Mouse (Mus musculus) cerebellum, postnatal 14 days (tissue): Measurements from ENCODE around the gene Asb16.

Experiments used
- DNase-seq, 2 experiments: peaks; one replicate each; pipeline ENCODE4 v3.0.0; 2021; ENCODE audit warnings: mixed read lengths in 2 of 2

Asb16 gene

DNA sequence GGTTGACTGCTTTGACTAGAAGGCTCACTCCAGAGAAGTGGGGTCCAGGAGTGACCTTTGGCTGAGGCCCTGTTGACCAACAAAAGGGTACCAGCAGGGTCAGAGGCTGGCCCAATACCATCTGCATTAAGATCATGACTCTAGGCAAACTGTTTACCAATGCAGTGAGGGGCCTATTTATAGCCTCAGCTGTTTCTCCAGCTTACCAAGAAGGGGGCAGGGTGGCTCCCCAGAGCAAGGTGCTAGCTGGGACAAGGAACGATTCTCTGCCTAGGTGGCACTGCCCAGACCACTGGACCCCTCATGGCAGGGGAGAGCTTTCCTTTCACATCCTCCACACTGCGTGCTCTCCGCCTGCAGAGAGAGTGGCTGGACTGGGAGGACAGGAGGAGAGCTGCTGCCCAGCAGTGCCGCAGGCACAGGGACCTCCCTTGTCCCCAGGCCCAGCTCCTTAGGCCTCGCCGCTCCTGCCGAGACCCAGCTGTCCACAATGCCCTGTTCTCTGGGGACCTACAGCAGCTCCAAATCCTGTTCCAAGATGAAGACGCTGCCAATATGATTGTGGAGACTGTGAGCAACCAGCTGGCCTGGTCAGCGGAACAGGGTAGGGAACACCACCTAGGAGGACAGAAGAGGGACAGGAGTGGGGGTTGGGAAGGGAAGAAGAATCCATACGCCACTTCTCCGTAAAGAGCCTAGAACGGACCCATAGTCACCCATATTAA lies at the start of gene Asb16:
Gene Asb16, plus strand, starts transcription at position 224 of the 725 bp plus-strand sequence.
- no peak for DNase-seq

DNA sequence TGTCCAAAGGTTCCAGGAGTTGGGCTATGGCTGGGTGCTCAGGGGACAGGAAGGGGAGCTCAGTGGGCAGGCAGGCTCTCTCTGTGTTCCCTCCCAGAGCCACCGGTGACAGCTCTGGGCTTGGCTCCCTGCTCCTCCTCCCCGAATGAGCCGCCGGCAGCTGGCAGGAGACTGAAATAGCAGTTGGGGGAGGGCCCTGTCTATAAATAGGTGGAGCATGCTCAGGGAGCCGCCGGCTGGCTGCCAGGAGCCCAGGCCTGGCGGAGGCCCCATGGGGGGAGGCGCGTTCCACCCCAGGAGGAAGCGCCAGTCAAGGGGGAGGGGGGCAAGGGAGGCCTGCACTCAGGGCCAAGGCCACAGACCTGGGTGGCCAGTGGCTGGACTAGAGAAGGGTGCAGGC lies 49.8 kb upstream of the Asb16 start:
- DNase-seq = peak; percentile 90 to 93

DNA sequence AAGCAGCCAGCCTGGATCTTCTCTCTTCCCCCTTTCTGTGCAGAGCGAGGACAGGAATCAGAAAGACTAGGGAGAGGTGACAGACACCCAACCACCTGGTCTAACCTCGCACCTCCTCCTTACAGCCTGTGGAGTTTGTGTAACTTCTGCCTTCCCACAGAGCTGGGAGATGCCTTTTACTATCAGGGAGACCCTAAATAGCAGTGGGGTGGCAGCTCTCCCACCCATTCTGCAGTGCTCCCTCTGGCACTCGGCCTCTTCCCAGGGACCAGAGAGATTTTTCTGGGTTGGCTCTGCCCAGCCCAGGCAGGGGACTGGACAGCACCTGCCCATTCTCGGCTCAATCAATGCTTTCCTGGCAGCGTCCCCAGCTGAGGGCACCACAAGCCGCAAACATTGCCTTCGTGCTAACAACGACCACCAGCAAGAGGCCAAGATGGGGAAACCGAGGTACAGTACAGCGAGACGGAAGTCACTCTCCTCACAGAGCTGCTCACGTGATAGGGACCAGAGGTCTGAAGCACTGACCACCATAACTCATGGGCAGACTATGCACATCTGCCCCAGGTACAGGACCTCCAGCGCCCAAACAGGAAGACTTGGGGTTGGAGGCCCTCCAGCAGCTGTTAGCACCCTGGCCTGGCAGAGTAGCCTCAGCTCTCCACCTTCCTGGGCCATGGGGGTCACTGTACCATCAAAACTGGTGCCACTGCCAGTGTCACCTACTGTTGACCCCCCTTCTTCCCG lies 49.1 kb upstream of the Asb16 start:
- DNase-seq = peak; percentile 68 to 69

DNA sequence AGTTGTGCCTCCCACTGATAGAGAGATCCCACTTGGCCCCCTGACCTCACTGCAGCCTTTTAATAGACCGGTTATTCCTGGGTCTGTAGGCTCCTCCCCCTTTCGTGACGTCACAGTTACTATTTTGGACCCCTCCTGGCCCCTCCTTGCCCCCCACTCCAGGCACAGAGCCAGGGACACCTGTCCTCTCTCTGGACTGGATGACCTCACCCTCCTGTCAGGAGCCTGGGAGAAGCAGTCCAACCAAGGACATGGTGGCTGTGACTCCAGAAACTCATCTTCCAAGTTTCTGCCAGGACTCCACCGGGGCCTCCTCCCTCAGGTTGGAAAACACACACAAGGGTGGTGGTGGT lies 48.6 kb upstream of the Asb16 start:
- peak in 1 of 2 experiments; percentile 76 for DNase-seq

DNA sequence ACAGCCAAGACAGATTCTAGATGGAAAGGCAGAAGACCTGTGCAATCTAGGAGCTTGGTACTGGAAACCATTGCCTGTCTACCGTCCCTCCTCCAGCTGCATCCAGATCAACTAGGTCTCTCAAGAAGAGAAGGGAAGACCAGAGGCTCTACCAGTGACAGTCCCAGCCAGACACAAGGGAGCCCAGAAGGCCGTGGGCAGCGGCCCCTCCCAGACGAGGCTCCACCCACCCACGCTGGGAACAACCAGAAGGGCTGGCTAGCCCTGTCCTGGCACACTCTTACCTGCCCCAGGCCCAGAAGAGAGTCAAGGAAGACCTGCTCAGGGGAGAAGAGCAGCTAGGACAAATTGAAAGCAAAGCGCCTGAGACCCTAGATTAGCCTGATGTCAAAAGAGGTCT lies 48.1 kb upstream of the Asb16 start:
- DNase-seq = no peak

DNA sequence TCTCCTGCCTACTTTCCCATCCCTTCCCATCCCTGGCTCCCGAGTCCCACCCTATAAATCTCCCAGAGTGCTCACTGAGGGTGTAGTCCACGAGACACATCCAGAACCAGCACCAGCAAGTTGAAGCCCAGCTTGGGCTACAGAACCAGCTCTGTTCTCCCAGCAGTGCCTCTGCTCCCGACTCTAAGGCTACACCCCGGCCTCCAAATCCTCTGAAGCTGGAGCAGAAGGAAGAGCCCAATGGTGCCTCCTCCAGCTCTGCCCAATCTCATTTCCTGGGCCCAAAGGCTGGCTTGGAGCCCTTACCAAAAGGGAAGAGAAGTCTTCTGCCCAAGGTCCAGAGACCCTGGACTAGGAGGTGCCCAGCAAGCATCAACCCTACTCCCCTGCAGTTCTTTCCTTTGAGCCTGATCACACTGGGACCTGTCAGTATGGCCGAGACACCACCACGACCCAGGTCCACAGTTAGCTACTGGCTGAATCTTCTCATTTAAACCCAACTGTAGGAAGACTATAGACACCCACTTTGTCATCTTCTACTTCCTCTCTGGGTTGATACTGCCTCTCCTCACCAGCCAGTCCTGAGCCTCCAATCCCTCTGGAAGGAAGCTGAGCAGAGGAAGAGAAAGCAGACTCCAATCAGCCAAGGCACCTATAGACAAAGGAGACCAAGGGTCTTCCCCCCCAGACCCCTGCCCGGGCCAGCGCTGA lies 47.1 kb upstream of the Asb16 start:
- no peak for DNase-seq

DNA sequence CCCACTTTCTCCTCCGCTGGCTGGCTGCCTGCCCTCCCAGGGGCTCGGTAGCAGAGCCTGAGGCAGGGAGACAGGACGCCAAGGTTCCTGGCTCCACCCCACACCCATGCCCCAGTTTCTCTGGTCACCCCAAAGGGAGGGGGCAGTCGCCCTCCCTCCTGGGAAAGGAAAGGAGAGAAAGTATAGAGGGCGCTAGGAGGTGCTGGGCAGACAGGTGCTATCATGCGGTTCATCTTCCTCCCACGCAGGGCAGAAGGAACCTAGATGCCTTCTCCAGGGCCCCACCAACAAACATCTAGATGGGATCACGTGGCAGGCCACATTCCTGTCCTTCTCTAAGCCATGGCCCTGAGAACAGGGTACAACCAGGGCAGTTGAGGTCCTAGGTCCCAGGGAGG lies 46.6 kb upstream of the Asb16 start:
- DNase-seq = no peak

DNA sequence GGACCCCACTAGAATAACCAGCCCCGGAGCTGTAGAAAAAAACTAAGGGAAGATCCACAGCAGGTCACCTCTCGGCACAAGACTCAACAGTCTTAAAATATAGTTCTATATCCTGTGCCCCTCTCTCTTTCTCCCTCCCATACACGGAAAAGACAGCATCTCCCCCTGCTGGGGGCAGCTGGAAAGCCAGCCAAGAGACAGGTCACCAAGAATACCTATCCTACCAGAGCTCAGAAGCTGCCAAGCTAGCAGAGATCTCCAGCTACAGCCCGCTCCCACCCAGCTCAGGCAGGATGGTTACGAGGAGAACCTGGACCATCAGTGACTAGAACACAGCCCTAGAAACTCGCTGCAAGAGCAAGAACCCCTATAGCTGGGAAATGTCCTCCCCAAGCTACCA lies 45.4 kb upstream of the Asb16 start:
- peak in 1 of 2 experiments; percentile 62 for DNase-seq

DNA sequence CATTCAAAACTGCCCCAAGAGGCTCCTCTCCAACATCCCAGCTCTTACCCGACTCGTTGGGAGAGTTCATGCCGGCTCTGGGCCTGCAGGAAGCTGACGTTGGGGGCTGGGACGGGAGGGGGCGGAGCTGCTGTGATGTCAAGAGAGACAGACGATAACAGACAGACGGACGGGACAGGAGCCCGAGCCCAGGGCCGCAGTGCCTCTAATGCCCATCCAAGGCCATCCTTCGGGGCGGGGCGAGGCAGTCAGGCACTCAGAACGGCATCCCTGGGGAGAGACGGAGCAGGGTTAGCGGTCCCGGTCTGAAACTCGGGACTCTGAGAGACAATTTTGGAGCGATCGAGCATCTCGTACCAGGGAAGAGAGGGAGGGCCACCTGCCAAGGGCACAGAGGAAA lies 43.9 kb upstream of the Asb16 start:
- DNase-seq = peak in 1 of 2 experiments; percentile 48

DNA sequence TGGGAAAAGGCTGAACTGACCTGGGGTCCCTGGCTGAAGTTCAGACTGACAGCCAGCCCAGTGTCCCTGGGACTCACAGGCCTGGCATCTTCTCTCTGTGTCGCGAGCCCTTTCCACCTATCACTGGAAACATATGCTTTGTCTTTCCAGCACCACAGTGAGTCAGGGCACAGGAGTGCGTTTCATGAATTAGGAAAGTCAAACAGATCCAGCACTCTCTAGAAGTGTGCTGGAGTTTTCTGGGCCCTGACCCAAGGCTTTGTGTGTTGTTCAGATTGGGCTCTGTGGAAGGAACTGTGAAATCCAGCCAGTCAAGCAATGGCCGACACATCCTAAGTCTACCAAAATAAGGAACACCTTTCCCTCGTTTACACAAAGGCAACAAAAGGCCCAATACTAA lies 43.3 kb upstream of the Asb16 start:
- DNase-seq = no peak

DNA sequence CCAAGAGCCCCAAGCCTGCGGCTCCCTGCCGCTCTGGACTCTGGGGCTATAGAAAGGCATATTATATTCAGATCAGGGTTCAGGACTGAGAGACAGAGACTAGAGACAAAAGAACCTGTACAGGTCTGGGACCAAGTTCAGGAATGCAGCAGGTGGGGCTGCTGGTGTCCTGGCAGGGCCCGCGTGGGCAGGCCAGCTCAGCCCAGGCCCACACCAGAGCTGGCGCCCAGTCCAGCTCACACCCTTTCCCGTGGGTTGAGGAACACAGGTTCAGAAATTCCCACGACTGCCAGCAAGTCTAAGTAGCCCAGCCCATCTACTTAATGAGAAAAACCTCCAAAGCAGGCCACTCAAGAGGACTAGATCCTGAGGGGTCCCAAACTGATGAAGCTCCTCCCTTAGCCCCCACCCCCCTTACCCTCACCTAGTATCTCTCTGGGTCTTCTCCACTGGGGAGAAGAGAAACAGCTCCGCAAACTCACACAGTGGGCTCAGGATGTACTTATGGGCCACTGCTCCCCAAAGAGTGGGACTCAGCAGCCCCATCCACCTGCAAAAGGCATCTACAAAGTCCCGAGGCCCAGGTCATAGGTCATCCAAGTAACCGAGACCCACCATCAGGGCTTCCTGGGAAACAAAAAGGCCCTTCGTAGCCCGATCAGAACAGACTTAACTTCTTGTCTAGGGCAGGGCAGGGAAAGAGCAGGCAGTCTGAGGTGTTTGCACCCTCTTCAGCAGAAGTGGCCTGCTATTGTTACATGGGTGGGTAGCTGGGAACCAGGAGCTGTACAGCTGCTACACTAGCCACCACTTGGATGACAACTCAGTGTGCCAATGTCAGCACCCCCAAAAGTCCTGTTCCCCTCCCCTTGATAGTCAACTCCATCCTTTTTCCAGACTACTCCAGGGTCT lies 42.2 kb upstream of the Asb16 start:
- DNase-seq = no peak

DNA sequence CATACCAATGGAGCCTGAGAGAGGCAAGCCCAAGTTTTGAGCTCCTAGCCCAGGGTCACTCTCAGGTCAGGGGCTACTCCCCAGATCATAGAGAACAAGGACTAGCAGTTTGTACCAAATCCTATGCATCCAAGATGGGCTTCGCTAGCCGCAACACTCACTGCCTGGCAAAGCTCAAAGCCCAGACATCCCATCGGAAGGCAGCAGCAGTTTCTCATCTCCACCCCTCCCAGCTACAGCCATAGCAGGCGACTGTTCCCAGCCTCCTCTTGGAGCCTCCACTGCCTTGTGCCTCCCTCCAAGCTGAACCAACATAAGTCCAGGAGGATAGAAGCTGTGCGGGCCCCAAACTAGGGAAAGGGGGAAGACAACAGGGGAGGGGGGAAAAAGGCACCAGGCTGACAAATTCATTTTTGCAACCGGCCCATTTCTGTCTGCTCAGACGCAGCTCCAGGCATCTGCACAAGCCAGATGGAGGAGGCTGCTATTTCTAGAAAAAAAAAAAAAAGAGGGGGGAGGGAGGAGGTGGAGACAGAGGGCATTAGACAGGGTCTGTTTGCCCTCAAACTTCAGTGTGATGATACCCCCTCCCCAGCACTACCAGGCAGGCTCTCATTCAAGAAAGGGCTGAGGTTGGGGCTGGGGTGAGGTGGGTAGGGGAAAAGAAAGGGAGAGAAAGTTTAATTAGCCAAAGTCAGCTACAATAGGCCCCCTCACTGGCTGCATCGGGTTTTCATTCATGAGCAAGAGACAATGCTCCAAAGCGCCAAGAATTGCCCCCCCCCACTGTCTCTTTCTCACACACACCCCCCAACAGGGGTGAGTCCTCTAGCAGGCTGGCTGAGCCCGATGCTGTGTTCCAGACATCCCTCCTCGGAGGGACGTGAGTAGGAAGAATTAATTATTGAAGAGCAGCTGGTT lies 41.0 kb upstream of the Asb16 start:
- DNase-seq = no peak

DNA sequence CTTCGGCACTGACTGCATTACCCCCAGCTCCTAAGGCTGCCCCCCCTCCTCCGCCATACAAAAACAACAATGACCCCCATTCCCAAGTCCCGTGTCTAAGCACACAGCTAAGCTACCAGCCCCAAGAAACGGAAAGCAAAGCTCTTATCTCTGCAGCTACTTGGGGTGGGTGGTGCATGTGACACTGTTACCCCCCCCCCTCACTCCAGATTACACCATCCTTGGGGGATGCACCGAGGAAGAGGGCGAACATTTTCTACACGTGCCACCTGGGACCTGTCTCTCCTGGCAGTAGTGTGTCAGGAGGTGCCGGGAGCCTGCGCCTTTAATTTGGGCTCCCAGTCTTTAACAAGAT lies 40.4 kb upstream of the Asb16 start:
- DNase-seq = no peak

DNA sequence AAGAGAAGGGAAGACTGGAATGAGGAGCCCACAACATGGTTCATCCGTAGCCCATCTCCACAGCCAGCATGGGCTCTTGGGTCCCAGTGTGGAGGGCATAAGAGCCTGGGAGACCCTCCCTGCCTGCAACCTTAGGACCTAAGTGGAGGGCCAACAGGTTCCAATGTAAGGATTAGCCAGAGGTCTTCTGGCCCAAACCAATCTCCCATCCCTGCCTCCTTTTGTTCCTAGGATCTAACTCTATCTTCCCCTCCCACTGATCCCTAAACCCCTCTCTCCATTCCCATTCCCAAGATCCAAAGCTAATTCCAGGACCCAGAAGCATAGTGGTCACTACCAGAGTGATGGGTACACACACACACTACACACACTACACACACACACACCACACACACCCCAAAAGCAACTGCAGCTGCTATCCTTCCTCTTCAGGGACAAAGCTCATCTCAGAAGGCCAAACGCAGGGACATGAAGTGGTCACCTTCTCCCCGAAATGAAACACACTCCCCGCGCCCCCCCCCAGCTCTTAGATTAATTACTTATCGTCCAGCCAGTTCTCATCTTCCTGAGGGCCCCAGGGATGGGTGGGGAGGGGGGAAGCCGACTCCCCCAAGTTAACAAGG lies 39.8 kb upstream of the Asb16 start:
- DNase-seq = no peak

DNA sequence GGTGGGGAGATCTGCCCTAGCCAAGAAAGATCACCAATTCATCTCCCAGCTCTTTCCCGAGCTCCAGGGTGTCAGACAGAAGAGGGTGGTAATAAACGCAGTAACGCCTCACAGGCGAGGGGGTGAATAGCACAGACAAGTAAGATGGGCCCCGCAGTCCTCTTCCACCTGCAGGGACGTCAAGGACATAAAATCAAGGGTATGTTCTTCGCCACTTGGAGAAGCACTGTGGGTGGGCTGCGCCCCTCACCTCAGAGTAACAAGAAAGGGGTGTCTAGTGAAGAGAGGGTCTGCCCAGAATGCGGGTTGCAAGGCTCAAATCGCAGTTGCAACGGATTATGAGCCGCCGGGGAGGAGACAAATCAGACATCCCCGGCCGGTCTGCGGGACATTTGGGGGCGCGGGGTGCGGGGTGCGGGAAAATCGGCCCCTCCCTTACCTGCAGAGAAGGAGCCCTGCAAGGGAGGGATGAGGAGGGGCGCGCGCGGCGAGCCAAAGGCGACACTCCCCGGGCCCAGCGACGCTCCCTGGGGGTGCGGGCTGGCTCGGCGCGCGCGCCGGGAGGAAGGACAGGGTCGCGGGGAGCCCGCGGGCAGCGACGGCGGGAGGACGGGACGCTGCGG lies 39.1 kb upstream of the Asb16 start:
- peak in 1 of 2 experiments; percentile 59 for DNase-seq

DNA sequence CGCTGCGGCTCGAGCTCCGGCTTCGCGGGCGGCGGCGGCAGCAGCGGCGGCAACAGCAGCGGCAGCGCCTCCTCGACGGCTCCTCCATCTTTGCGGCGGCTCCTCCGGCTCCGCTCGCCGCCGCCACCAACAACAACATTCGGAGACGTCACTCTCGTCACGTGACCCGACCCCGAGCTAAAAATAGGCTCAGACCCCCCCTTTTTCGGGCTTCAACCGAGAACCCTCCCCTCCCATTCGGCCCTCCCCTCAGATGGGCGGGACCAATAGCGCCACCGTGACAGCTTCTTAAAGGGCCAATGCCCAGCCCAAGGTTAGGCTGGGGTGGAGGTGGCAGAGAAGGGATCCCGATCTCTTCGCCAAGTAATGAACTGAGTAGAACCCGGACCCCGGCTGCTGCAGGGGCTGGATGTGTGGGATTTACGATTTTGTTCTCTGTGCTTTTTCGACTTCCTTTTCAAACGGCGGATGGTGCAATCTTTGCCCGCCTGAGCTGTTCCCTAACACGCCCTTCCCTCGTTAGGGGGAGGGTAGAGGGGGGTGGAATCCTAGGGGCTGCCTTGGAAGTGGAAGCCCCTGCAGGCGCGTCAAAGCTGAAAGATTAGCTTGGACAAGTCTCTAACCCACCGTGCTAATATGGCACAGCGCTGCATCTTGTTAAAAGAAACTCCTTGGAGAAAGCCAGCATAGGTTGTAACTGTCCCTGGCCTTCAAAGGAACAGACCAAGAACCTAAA lies 38.4 kb upstream of the Asb16 start, which contains the start of gene Hdac5:
Gene Hdac5, minus strand, starts transcription at position 161 of the 736 bp plus-strand sequence.
- DNase-seq = peak; percentile 98

DNA sequence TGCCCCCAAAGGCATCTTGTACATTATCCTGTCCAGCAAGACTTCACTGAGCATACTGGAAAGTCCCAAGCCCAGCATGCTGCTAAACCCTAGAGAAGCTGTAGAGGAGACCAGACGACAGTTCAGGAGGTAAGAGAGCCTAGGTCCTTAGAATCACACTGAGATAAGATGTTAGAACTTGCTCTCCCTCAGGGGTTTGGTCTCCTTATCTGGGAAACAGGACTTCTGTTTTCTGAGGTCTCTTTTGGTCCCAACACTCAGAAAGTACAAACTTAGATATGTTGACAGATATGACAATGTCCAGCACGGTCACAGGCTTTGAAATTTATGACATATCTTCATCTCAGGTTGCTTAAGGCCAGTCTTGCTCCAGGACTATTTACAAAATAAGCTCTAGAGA lies 32.5 kb upstream of the Asb16 start:
- no peak for DNase-seq

DNA sequence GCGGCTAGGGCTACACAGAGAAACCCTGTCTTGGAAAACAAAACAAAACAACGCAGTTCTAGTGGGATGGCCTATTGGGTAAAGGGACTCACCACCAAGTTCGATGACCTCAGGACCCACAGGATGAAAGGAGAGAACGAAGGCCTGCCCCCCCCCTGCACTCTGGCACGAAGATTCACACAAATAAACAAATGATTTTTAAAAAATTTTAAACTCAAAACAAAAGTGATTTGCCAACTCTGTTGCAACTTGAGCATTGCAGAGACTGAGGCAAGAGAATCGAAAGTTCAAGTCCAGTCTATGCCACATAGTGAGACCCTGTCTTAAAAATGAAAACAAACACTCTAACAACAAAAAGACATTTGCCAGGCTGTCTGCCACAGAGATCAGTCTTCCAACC lies 27.9 kb upstream of the Asb16 start:
- DNase-seq = no peak

DNA sequence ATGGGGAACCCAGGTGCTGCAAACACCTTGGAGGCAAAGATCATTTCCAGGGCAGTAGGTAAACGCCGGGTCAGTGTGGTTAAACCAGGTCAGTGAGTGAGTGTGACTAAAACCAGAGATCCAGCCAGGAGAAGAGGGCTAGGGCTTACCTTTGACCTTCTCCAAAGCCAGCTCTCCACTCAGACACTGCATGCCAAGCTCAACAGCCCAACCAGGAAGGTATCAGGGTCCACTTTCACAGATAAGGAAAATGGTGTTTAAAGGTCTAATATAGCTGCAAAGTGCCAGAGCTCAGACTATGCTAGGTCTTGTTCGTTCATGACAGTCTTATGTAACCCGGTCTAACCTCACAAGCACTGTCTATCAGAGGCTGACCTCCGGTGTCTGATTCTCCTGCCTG lies 27.3 kb upstream of the Asb16 start:
- no peak for DNase-seq

DNA sequence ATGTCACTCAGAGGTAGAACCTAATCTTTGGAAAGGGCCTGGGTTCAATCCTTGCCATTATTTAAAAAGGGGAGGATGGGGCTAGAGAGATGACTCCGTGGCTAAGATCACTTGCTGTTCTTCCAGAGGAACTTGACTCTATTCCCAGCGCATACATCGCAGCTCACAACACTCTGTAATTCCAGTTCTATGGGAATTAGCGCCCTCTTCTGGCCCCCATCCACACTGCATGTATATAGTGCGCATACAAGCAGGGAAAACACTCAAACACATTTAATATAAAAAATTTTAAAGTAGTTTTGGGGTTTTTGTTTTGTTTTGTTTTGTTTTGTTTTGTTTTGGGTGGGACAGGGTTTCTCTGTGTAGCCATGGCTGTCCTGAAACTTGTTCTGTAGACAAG lies 26.7 kb upstream of the Asb16 start:
- no peak for DNase-seq
